Mouse (Mus musculus) heart, postnatal 0 days (tissue): Measurements from ENCODE around the gene Mzt1.
"Not testable (repeated sequence)": the region's sequence is repeated elsewhere in the genome, so short reads cannot be mapped to it uniquely, and the experiment has no call there.

Experiments used
- CTCF ChIP-seq: IDR thresholded peaks from 2 replicates; pipeline ENCODE4 v1.5.1; 2016; ENCODE audit warnings: antibody characterized with exemption, control low read depth, low read depth
- EP300 ChIP-seq: IDR thresholded peaks from 2 replicates; pipeline ENCODE4 v1.6.1; 2016; ENCODE audit warnings: antibody characterized with exemption, low read depth

DNA sequence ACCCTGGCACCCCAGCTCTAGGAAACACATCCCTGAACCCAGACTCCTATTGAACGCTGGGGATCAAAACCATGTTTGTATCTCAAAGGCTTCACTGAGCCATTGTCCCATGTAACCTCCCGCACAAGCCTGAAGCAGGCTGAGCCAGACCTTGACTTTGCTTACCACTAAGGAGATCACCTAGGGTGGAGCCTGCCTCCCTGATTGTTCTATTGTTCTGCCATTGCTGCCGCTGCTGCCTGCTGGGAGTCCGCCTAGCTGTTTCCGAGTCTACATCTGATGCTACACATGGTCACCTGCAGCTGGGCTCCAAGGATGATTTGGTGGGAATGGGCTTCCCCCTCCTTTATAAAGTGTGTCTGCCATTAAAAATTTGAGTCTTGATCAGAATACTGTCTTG is 6.6 kb downstream of the Mzt1 start:
- not testable (repeated sequence) for TF ChIP-seq CTCF, EP300
